Mouse (Mus musculus) testis, adult 2 months (tissue): ENCODE measurements around the gene Stxbp4.

Source experiments
- CTCF ChIP-seq: fragments of 200-500 bp; IDR thresholded peaks from 2 replicates; pipeline ENCODE4 v1.5.1; 2012; ENCODE audit warnings: low read depth, mild to moderate bottlenecking, inconsistent platforms, low read length, moderate library complexity; ENCODE audit not compliant: control insufficient read depth, insufficient read depth, insufficient replicate concordance
- POLR2A ChIP-seq: fragments of 200-500 bp; IDR thresholded peaks from 2 replicates; pipeline ENCODE4 v1.6.1; 2012; ENCODE audit warnings: low read depth, mild to moderate bottlenecking, inconsistent platforms, low read length, moderate library complexity; ENCODE audit not compliant: control insufficient read depth

DNA sequence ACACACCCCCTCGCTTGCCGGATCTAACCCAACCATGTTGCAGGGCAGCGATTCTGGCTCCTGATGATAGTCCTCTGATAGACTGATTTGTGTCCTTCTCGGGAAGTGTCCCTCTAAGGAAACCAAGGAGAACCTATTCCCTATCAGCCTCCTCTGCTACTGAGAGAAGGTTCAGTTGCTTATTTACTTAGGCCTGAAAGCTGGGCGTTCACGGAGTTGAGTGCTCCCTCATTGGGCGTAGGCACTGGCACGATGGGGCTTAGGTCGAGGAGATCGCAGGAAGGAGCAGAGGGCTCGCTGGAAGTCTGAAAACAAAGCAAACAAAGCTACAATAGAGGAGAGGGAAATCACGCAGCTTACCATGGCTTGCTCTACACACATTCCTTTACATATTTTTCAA, 19.6 kb upstream of the Stxbp4 start:
- TF ChIP-seq CTCF (no peak), POLR2A (no peak)
